Mouse (Mus musculus) heart, embryonic 10.5 days (tissue): ENCODE results near the gene Atp6v0a2. TPM values are rescaled to one million over a fixed set of nuclear protein-coding genes. Genes with fewer than 3 reads are reported as not detected.

Experiments used
- DNase-seq: peaks from one replicate; pipeline ENCODE4 v3.0.0-alpha.2; 2017; ENCODE audit warnings: low spot score
- H3K27ac ChIP-seq: fragments of 300-500 bp; sonication (generic); 2 replicates; pipeline ENCODE4 v1.5.1; 2016; ENCODE audit warnings: mild to moderate bottlenecking
- H3K27me3 ChIP-seq: fragments of 300-500 bp; sonication (generic); 2 replicates; pipeline ENCODE4 v1.6.1; 2016; ENCODE audit warnings: mild to moderate bottlenecking; ENCODE audit not compliant: poor library complexity, insufficient read depth, severe bottlenecking
- H3K36me3 ChIP-seq: fragments of 300-500 bp; sonication (generic); 2 replicates; pipeline ENCODE4 v1.6.1; 2016; ENCODE audit warnings: mild to moderate bottlenecking, moderate library complexity
- H3K4me1 ChIP-seq: fragments of 300-500 bp; sonication (generic); 2 replicates; pipeline ENCODE4 v1.6.1; 2016; ENCODE audit warnings: mild to moderate bottlenecking
- H3K4me3 ChIP-seq: fragments of 300-500 bp; sonication (generic); 2 replicates; pipeline ENCODE4 v1.5.1; 2016; ENCODE audit warnings: mild to moderate bottlenecking, moderate library complexity
- H3K9me3 ChIP-seq: fragments of 300-500 bp; sonication (generic); 2 replicates; pipeline ENCODE4 v1.6.1; 2016; ENCODE audit warnings: mild to moderate bottlenecking, moderate library complexity
- WGBS: fragments of 180-500 bp; shearing (Covaris S2); methylation state at CpG from one replicate; pipeline ENCODE4 v1.1.7; 2016; 5-methylcytosine and 5-hydroxymethylcytosine counted together
- polyA plus RNA-seq: library from polyadenylated mRNA; unstranded; fragments of >200 nt; fragmentation: Nextera tagmentation; extraction: Ambion mirVana; gene quantifications from 2 replicates; pipeline ENCODE4 v1.2.1, GENCODE M21; 2016

Atp6v0a2 gene
- polyA plus RNA-seq, 1 experiment from 2014 or later, result 43.6 TPM

DNA sequence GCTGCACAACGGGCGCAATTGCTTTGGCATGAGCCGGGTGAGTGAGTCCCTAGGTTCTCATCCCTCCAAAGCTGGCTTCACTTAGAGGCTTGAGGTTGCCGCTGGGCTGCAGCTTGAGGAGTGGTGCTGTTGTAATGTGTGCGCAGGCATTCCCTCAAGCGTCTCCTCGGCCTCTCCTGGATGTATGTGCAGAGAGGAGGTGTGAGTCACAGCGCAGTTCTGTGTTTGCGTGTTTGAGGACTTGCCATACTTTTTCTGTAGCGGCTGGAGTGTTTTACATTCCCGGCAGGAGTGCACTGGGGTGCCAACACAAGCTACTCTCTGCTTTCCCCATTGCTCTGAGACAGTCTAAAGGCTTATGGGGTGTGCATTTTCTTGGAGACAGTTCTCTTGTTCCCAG is 89.6 kb downstream of the Atp6v0a2 start:
- Histone ChIP-seq H3K27ac (no peak overlapping the region), H3K27me3 (no peaks in the 10 kb centered on the region), H3K4me1 (no peaks in the 10 kb centered on the region), H3K9me3 (no peaks in the 10 kb centered on the region), H3K36me3 (peaks cover 96% of the 10 kb centered on the region), H3K4me3 (no peak overlapping the region)
- no peak for DNase-seq
- WGBS, result 93% methylated on average over 11 of the region's 11 CpGs

DNA sequence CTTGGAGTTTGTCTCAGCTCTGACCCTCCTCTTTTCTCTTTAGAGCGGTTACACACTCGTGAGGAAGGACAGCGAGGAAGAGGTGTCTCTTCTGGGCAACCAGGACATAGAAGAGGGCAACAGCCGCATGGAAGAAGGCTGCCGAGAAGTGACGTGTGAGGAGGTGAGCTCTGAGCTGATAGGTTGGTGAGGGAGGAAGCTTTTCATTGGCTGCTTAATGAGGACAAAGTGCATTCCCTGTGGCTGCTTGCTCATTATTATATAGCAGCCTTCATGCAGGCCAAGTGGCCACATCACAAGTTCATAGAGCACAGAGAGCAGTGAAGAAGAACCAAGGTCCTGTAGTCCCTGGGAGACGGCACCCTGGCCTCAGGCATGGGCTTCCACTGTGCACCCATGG is 90.0 kb downstream of the Atp6v0a2 start:
- peaks cover 96% of the 10 kb centered on the region for H3K36me3 ChIP-seq
- no peak for DNase-seq
- 93% methylated on average over 7 of the region's 7 CpGs for WGBS
- H3K9me3 ChIP-seq, result no peaks in the 10 kb centered on the region
- H3K4me3 ChIP-seq, result no peak overlapping the region
- H3K27me3 ChIP-seq, result no peaks in the 10 kb centered on the region
- no peaks in the 10 kb centered on the region for H3K4me1 ChIP-seq
- H3K27ac ChIP-seq, result no peak overlapping the region

DNA sequence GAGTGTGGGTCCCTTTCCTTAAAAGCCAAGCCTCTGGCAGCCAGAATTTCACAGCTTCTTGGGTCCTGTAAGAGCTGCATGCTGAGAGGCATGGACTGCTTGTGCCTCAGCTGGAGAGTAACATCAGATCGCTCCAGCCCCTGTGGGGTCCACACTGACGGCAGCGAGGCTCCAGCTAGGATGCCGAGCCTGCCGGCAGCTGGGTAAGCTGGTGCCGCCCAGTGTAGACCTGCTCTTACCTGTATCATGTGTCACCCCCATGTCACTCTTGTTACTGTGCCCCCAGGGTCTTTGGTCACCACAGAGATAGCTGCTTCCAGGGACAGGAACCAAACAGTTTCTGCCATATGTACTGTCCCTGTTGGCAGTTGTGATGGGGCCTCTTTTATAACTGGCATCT is 94.7 kb downstream of the Atp6v0a2 start:
- 91% methylated on average over 6 of the region's 6 CpGs for WGBS

DNA sequence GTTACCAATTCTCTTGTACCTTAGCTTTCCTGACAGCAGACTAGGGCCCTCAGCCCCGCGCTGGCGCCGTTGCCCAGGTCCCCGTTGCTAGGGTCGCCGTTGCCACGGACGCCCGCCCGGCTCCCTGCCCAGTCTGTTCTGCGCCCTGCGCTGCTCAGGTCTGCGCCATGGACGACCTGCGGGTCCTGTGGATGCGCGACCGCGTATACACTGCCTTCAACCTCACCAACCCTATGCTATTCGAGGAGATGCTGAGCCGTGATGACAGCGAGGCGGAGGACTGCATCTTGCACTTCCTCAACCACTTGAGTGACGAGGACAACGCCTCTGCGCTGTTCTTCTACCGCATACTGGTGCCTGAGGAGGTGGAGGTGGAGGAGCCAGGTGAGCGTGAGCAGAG is 96.6 kb downstream of the Atp6v0a2 start, which contains the start of gene Dnah10:
Dnah10 (plus strand) TSS at position 89 of the 400 bp plus-strand sequence.
- 13% methylated on average over 29 of the region's 29 CpGs for WGBS
- Histone ChIP-seq H3K4me3 (no peak within 1 kb of the TSS), H3K36me3 (peaks cover 39% of the 10 kb centered on the region), H3K27ac (no peak within 1 kb of the TSS), H3K27me3 (peaks cover 17% of the 10 kb centered on the region; the same call in 1 of the 2 replicates), H3K4me1 (peaks cover 12% of the 10 kb centered on the region; the same call in 1 of the 2 replicates), H3K9me3 (no peaks in the 10 kb centered on the region)
- DNase-seq, result no peak

More for the DNA sequence above, 94.7 kb downstream of the Atp6v0a2 start:
- Histone ChIP-seq H3K4me3 (no peak overlapping the region), H3K27me3 (peaks cover 17% of the 10 kb centered on the region; the same call in 1 of the 2 replicates), H3K27ac (no peak overlapping the region), H3K36me3 (peaks cover 58% of the 10 kb centered on the region), H3K9me3 (no peaks in the 10 kb centered on the region), H3K4me1 (0 out of 2 replicates have a peak, but pooled peaks cover 8% of the 10 kb centered on the region)
- DNase-seq, result no peak

DNA sequence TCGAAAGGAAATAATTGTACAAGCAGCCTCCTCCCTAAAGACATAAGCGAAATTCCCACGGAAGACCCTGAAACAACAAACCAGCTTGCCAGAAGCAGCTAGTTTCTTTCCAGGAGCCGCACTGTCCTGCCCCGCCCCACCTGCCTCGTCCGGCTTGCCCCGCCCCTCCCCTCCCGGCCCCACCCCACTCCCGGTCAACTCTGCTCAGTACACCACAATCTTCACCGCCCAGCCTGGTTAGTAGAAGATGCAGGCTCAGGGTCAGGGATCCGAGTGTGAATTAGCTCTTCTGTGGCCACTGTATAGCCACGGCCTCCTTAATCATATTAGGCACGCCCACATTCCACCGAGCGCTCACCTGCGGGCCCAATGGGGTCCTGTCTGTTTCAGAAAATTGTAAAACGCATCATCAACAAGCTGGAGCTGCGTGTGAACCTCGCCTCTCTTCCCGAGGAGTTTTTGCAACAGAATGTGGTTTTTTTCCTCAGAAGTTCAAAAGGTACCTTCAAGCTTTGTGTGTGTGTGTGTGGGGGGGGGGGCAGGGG is 101.4 kb downstream of the Atp6v0a2 start:
- H3K9me3 ChIP-seq, result no peaks in the 10 kb centered on the region
- no peak for DNase-seq

DNA sequence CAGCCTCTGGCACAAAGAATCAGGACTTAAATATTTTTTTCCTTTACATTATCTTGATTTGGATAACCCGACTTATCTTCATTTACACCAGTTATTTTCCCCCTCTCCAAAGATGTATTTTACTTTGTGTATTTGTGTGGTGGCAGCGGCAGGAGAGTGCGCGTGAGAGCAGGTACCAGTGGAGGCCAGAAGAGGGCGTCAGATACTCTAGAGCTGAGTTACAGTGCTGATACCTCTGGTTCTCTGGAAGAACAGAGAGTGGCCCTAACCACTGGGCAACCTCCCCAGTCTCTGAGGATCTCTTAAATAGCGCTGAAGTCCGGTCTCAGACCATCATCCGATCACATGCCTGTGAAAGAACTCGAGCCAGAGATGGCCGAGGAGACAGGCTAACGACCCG is 105.6 kb downstream of the Atp6v0a2 start:
- WGBS, result 83% methylated on average over 12 of the region's 12 CpGs
- no peak for DNase-seq

More for the DNA sequence above, 101.4 kb downstream of the Atp6v0a2 start:
- Histone ChIP-seq H3K27me3 (0 out of 2 replicates have a peak, but pooled peaks cover 12% of the 10 kb centered on the region), H3K36me3 (no peaks in the 10 kb centered on the region), H3K4me3 (peak overlapping the region; percentile 49), H3K27ac (no peak overlapping the region), H3K4me1 (peaks cover 10% of the 10 kb centered on the region; the same call in 1 of the 2 replicates)
- WGBS, result 15% methylated on average over 21 of the region's 21 CpGs

DNA sequence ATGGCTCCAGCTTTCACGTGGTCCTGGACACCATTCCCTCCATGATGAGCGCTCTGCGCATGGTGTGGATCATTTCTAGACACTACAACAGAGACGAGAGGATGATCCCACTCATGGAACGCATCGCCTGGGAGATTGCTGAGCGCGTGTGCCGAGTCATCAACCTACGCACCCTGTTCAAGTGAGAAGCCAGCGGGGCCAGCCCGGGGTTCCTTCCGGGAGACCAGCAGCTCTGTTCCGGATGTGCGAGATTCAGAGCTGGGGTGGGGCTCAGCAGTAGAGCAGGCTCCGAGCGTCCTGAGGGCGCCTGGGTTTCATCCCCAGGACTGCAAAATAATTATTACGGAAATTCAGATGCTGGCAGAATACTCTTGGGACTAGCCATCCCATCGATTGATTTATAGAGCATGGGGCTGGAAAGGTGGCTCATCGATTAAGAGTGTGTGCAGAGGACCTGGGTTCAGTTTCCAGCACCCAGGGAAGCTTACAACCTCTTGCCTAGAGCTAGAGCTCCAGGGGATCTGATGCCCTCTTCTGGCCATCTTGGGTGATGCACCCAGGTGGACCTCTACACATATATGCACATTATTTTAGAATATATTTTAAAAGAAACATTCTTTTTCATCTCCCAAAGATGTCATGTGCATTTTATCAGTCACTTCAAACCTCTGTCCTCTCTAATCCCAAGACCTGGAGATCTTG is 113.7 kb downstream of the Atp6v0a2 start:
- Histone ChIP-seq H3K4me1 (no peaks in the 10 kb centered on the region), H3K27ac (no peak overlapping the region), H3K36me3 (no peaks in the 10 kb centered on the region), H3K4me3 (no peak overlapping the region), H3K9me3 (peaks cover 5% of the 10 kb centered on the region; the same call in 1 of the 2 replicates), H3K27me3 (no peaks in the 10 kb centered on the region)
- 92% methylated on average over 21 of the region's 21 CpGs for WGBS
- DNase-seq, result no peak

More for the DNA sequence above, 105.6 kb downstream of the Atp6v0a2 start:
- Histone ChIP-seq H3K4me3 (no peak overlapping the region), H3K9me3 (no peaks in the 10 kb centered on the region), H3K27ac (no peak overlapping the region), H3K36me3 (no peaks in the 10 kb centered on the region), H3K4me1 (peaks cover 5% of the 10 kb centered on the region; the same call in 1 of the 2 replicates), H3K27me3 (0 out of 2 replicates have a peak, but pooled peaks cover 4% of the 10 kb centered on the region)

DNA sequence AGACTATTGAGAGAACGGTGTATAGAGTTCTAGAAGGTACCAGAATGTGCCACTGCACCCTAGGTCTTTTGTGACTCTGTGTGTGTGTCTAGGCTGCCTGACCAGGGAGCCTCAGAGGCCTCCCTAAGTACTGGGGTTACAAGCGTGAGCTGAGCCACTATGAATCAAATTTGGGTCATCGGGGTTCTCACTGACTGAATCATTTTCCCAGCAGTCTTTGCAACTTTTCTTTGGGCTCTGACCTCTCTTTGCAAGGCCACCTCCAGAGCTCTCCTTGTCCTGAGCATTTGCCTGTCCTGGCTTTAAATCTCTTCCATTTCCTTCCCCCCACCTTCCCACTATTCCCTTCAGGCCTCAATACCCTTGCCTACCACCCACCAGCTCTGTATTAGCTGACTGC is 115.5 kb downstream of the Atp6v0a2 start:
- no peaks in the 10 kb centered on the region for H3K36me3 ChIP-seq
- DNase-seq, result no peak
- 85% methylated on average over 3 of the region's 3 CpGs for WGBS

DNA sequence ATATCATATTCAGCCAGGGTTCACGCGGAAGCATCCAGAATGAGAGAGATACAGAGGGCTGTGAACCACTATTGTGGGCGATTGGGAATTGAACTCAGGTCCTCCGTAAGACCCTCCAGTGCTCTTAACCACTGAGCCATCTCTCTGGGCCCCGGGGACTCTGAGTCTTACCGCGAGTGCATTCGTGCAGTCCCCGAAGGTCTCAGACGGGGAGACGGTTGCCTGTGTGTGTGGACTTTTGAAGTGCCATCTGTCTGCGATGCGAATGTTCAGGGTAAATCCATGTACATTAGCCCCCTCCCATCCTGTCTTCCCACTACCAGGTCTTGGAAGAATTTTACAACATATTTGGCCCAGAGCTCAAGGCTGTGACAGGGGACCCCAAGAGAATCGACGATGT is 117.8 kb downstream of the Atp6v0a2 start:
- H3K9me3 ChIP-seq, result peaks cover 5% of the 10 kb centered on the region; the same call in 1 of the 2 replicates
- WGBS, result 89% methylated on average over 15 of the region's 15 CpGs
- no peak overlapping the region for H3K27ac ChIP-seq
- H3K4me1 ChIP-seq, result no peaks in the 10 kb centered on the region
- H3K4me3 ChIP-seq, result no peak overlapping the region
- DNase-seq, result peak; percentile 69
- H3K36me3 ChIP-seq, result no peaks in the 10 kb centered on the region
- no peaks in the 10 kb centered on the region for H3K27me3 ChIP-seq

More for the DNA sequence above, 115.5 kb downstream of the Atp6v0a2 start:
- peaks cover 5% of the 10 kb centered on the region; the same call in 1 of the 2 replicates for H3K9me3 ChIP-seq
- H3K4me3 ChIP-seq, result no peak overlapping the region
- H3K27ac ChIP-seq, result no peak overlapping the region
- H3K4me1 ChIP-seq, result no peaks in the 10 kb centered on the region
- H3K27me3 ChIP-seq, result no peaks in the 10 kb centered on the region

DNA sequence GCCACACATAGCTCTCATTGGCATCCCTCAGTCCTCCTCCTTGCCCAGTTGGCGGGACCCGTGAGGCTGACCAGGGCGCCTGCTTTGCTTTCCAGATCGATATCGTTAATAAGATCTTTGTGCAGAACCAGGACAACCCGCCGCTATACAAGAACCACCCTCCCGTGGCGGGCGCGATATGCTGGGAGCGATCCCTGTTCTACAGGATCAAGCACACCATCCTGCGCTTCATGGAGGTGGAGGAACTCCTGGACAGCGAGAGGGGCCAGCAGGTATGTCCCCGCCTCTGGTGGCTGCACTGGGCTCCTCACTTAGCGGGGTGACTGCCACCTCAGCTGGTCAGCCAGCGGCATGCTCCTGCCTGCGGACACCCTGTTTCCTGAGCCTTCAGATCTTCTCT is 119.9 kb downstream of the Atp6v0a2 start:
- H3K4me1 ChIP-seq, result no peaks in the 10 kb centered on the region
- H3K36me3 ChIP-seq, result no peaks in the 10 kb centered on the region
- DNase-seq, result peak; percentile 70
- no peak overlapping the region for H3K4me3 ChIP-seq
- H3K27me3 ChIP-seq, result no peaks in the 10 kb centered on the region
- no peaks in the 10 kb centered on the region for H3K9me3 ChIP-seq
- 79% methylated on average over 18 of the region's 18 CpGs for WGBS
- no peak overlapping the region for H3K27ac ChIP-seq

DNA sequence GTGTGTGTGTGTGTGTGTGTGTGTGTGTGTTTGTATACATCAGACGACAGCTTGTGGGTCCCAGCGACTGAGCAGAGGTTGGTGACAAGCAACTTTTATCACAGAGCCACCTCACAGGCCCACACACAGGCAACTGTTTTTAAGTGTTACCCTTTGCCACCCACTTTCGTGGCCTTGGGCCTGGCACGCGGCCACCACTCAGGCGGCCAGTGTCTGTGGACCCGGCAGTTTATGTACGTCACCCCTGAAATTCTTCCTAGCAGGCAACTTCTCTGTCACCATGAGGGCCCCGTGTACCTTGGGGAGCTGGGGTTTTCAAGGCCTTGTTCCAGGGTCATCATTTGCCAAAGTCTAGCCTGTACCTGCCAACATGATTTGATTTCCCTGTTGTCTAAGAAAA is 123.3 kb downstream of the Atp6v0a2 start:
- H3K4me3 ChIP-seq, result no peak overlapping the region
- no peaks in the 10 kb centered on the region for H3K9me3 ChIP-seq
- no peaks in the 10 kb centered on the region for H3K4me1 ChIP-seq
- DNase-seq, result no peak
- no peak overlapping the region for H3K27ac ChIP-seq
- H3K36me3 ChIP-seq, result no peaks in the 10 kb centered on the region
- H3K27me3 ChIP-seq, result no peaks in the 10 kb centered on the region
- 86% methylated on average over 9 of the region's 9 CpGs for whole genome bisulfite sequencing

DNA sequence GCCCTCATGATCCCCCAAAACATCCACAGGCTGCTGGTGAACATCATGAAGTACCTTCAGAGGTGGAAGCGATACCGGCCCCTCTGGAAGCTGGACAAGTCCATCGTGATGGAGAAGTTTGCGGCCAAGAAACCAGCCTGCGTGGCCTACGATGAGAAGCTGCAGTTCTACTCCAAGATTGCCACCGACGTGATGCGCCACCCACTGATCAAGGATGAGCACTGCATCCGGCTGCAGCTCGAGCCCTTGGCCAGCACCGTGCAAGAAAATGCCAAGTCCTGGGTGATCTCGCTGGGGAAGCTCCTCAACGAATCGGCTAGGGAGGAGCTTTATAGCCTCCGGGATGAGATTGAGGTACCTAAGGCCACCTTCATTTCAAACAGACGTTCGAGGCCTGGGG is 132.6 kb downstream of the Atp6v0a2 start:
- H3K27ac ChIP-seq, result no peak overlapping the region
- H3K9me3 ChIP-seq, result peaks cover 3% of the 10 kb centered on the region
- H3K36me3 ChIP-seq, result no peaks in the 10 kb centered on the region
- WGBS, result 53% methylated on average over 18 of the region's 18 CpGs
- H3K4me3 ChIP-seq, result no peak overlapping the region
- no peaks in the 10 kb centered on the region for H3K27me3 ChIP-seq
- no peaks in the 10 kb centered on the region for H3K4me1 ChIP-seq
- DNase-seq, result no peak

DNA sequence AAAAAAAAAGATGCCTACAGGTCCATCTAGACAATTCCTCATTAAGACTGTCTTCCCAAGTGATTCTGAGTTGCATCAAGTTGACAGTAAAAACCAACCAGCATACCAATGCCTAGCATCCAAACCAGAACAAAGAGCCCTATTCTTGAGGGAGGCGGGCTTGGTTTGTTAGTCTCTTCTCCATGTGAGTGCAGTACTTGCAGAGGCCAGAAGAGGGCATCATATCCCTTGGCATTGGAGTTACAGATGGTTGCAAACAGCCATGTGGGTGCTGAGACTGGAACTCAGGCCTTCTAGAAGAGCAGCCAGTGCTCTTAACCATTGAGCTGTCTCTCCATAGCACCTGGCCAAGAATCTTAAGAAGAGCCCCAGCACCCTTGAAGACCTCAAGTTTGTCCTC is 133.4 kb downstream of the Atp6v0a2 start:
- 97% methylated on average over 1 of the region's 1 CpGs for WGBS
- no peak overlapping the region for H3K4me3 ChIP-seq

More for the DNA sequence above, 133.4 kb downstream of the Atp6v0a2 start:
- no peak overlapping the region for H3K27ac ChIP-seq
- no peaks in the 10 kb centered on the region for H3K4me1 ChIP-seq
- no peaks in the 10 kb centered on the region for H3K36me3 ChIP-seq
- H3K9me3 ChIP-seq, result peaks cover 3% of the 10 kb centered on the region
- H3K27me3 ChIP-seq, result no peaks in the 10 kb centered on the region
- DNase-seq, result peak; percentile 57
